Mouse (Mus musculus) hindbrain, embryonic 14.5 days (tissue): ENCODE results near the gene Muc4. TPM values are rescaled to one million over a fixed set of nuclear protein-coding genes. Genes with fewer than 3 reads are reported as not detected.

Experiments used
- ATAC-seq: fragments of 200-750 bp; cut with Nextera tagmentation; 2 replicates; pipeline ENCODE4 v1.8.0; 2017; ENCODE audit warnings: moderate number of reproducible peaks, mild to moderate bottlenecking, moderate TSS enrichment, moderate library complexity; ENCODE audit not compliant: low FRiP score
- DNase-seq: peaks from one replicate; pipeline ENCODE4 v3.0.0-alpha.2; 2015; ENCODE audit warnings: low spot score
- H3K27ac ChIP-seq: fragments of 300-500 bp; sonication (generic); 2 replicates; pipeline ENCODE4 v1.5.1; 2014; ENCODE audit warnings: mild to moderate bottlenecking, moderate library complexity
- H3K27me3 ChIP-seq: fragments of 300-500 bp; sonication (generic); 2 replicates; pipeline ENCODE4 v1.6.1; 2014; ENCODE audit warnings: mild to moderate bottlenecking, low read length, mixed read lengths; ENCODE audit not compliant: control insufficient read depth, insufficient read depth
- H3K36me3 ChIP-seq: fragments of 300-500 bp; sonication (generic); replicated peaks from 2 replicates; pipeline ENCODE4 v1.6.1; 2014; ENCODE audit not compliant: control insufficient read depth, insufficient read depth
- H3K4me1 ChIP-seq: fragments of 300-500 bp; sonication (generic); replicated peaks from 2 replicates; pipeline ENCODE4 v1.6.1; 2014; ENCODE audit warnings: antibody characterized with exemption, low read length, mixed read lengths; ENCODE audit not compliant: control insufficient read depth, insufficient read depth
- H3K4me2 ChIP-seq: fragments of 300-500 bp; sonication (generic); replicated peaks from 2 replicates; pipeline ENCODE4 v1.6.1; 2014; ENCODE audit warnings: mild to moderate bottlenecking, moderate library complexity
- H3K4me3 ChIP-seq: fragments of 300-500 bp; sonication (generic); replicated peaks from 2 replicates; pipeline ENCODE4 v1.5.1; 2014; ENCODE audit warnings: mild to moderate bottlenecking, low read length
- H3K9ac ChIP-seq: fragments of 300-500 bp; sonication (generic); 2 replicates; pipeline ENCODE4 v1.6.1; 2014
- H3K9me3 ChIP-seq: fragments of 300-500 bp; sonication (generic); 2 replicates; pipeline ENCODE4 v1.6.1; 2016; ENCODE audit warnings: low read length; ENCODE audit not compliant: control insufficient read depth
- whole genome bisulfite sequencing: fragments of 180-500 bp; shearing (Covaris S2); extraction: QIAGEN DNeasy Blood & Tissue Kit; methylation state at CpG from one replicate; pipeline ENCODE4 v1.1.7; 2014; 5-methylcytosine and 5-hydroxymethylcytosine counted together
- polyA plus RNA-seq: library from polyadenylated mRNA; unstranded; fragments of >200 nt; fragmentation: Nextera tagmentation; extraction: Ambion mirVana; gene quantifications from 2 replicates; pipeline ENCODE4 v1.2.1, GENCODE M21; 2014

The Muc4 gene
- polyA plus RNA-seq, 1 experiment from 2014 or later: not detected

GRCm38 (mm10) chr16:32742712-32743111 is 7.0 kb downstream of the Muc4 start:
- 88% methylated on average over 2 of the region's 2 CpGs for WGBS
- no peak overlapping the region for H3K9ac ChIP-seq
- DNase-seq: no peak

GRCm38 (mm10) chr16:32745852-32746251 is 10.2 kb downstream of the Muc4 start:
- no peak overlapping the region for H3K4me2 ChIP-seq
- H3K4me3 ChIP-seq: no peak overlapping the region
- DNase-seq: no peak
- no peaks in the 10 kb centered on the region for H3K27me3 ChIP-seq
- no peak overlapping the region for H3K9ac ChIP-seq
- no peak overlapping the region for H3K27ac ChIP-seq
- WGBS: 77% methylated on average over 6 of the region's 6 CpGs
- ATAC-seq: no peak
- H3K36me3 ChIP-seq: no peaks in the 10 kb centered on the region
- H3K9me3 ChIP-seq: no peaks in the 10 kb centered on the region
- no peaks in the 10 kb centered on the region for H3K4me1 ChIP-seq

More at GRCm38 (mm10) chr16:32742712-32743111, 7.0 kb downstream of the Muc4 start:
- Histone ChIP-seq H3K36me3 (no peaks in the 10 kb centered on the region), H3K27ac (no peak overlapping the region), H3K27me3 (no peaks in the 10 kb centered on the region), H3K4me1 (no peaks in the 10 kb centered on the region), H3K9me3 (no peaks in the 10 kb centered on the region), H3K4me2 (no peak overlapping the region), H3K4me3 (no peak overlapping the region)
- no peak for ATAC-seq

- WGBS: 93% methylated on average over 5 of the region's 5 CpGs
Observed at GRCm38 (mm10) chr16:32750242-32751127, 14.8 kb downstream of the Muc4 start.

GRCm38 (mm10) chr16:32764550-32764949 is 28.9 kb downstream of the Muc4 start:
- DNase-seq: no peak
- no peaks in the 10 kb centered on the region for H3K27me3 ChIP-seq
- 93% methylated on average over 2 of the region's 2 CpGs for whole genome bisulfite sequencing
- no peak overlapping the region for H3K4me2 ChIP-seq
- H3K9ac ChIP-seq: no peak overlapping the region
- H3K4me1 ChIP-seq: no peaks in the 10 kb centered on the region
- no peak overlapping the region for H3K27ac ChIP-seq
- no peaks in the 10 kb centered on the region for H3K9me3 ChIP-seq
- H3K36me3 ChIP-seq: no peaks in the 10 kb centered on the region
- H3K4me3 ChIP-seq: no peak overlapping the region
- no peak for ATAC-seq

More at GRCm38 (mm10) chr16:32750242-32751127, 14.8 kb downstream of the Muc4 start:
- Histone ChIP-seq H3K9me3 (no peaks in the 10 kb centered on the region), H3K9ac (no peak overlapping the region), H3K4me3 (no peak overlapping the region), H3K4me2 (no peak overlapping the region), H3K4me1 (no peaks in the 10 kb centered on the region), H3K27ac (no peak overlapping the region), H3K36me3 (no peaks in the 10 kb centered on the region), H3K27me3 (no peaks in the 10 kb centered on the region)
- no peak for DNase-seq
- ATAC-seq: no peak

GRCm38 (mm10) chr16:32764961-32765360 is 29.3 kb downstream of the Muc4 start:
- WGBS: 73% methylated on average over 6 of the region's 6 CpGs
- no peaks in the 10 kb centered on the region for H3K36me3 ChIP-seq
- H3K4me1 ChIP-seq: no peaks in the 10 kb centered on the region
- H3K4me3 ChIP-seq: no peak overlapping the region
- no peak overlapping the region for H3K9ac ChIP-seq
- no peak for DNase-seq
- no peaks in the 10 kb centered on the region for H3K27me3 ChIP-seq
- H3K27ac ChIP-seq: no peak overlapping the region
- H3K9me3 ChIP-seq: no peaks in the 10 kb centered on the region
- H3K4me2 ChIP-seq: no peak overlapping the region
- ATAC-seq: no peak

- Histone ChIP-seq H3K4me3 (no peak overlapping the region), H3K9ac (no peak overlapping the region), H3K9me3 (no peaks in the 10 kb centered on the region), H3K36me3 (no peaks in the 10 kb centered on the region), H3K4me1 (no peaks in the 10 kb centered on the region), H3K27ac (no peak overlapping the region), H3K4me2 (no peak overlapping the region), H3K27me3 (no peaks in the 10 kb centered on the region)
- DNase-seq (no peak), ATAC-seq (no peak)
- WGBS: 94% methylated on average over 7 of the region's 7 CpGs
Observed at GRCm38 (mm10) chr16:32766904-32767303, 31.2 kb downstream of the Muc4 start.

- Histone ChIP-seq H3K9ac (no peak overlapping the region), H3K36me3 (no peaks in the 10 kb centered on the region), H3K9me3 (no peaks in the 10 kb centered on the region), H3K4me3 (no peak overlapping the region), H3K4me1 (no peaks in the 10 kb centered on the region), H3K27me3 (no peaks in the 10 kb centered on the region), H3K4me2 (no peak overlapping the region), H3K27ac (no peak overlapping the region)
- 83% methylated on average over 10 of the region's 10 CpGs for WGBS
- ATAC-seq (no peak), DNase-seq (no peak)
Observed at GRCm38 (mm10) chr16:32776676-32777075, 41.0 kb downstream of the Muc4 start.

- H3K4me1 ChIP-seq: no peaks in the 10 kb centered on the region
- no peak overlapping the region for H3K4me2 ChIP-seq
- no peak for ATAC-seq
- H3K9ac ChIP-seq: no peak overlapping the region
- H3K27ac ChIP-seq: no peak overlapping the region
- no peak for DNase-seq
- WGBS: 57% methylated on average over 8 of the region's 8 CpGs
- no peaks in the 10 kb centered on the region for H3K36me3 ChIP-seq
- H3K4me3 ChIP-seq: no peak overlapping the region
- H3K9me3 ChIP-seq: no peaks in the 10 kb centered on the region
- H3K27me3 ChIP-seq: no peaks in the 10 kb centered on the region
Observed at GRCm38 (mm10) chr16:32778956-32779355, 43.3 kb downstream of the Muc4 start.

GRCm38 (mm10) chr16:32783324-32784062 is 47.8 kb downstream of the Muc4 start:
- no peaks in the 10 kb centered on the region for H3K4me1 ChIP-seq
- no peak overlapping the region for H3K4me2 ChIP-seq
- no peaks in the 10 kb centered on the region for H3K36me3 ChIP-seq
- no peaks in the 10 kb centered on the region for H3K9me3 ChIP-seq
- H3K27ac ChIP-seq: 0 out of 2 replicates have a peak overlapping the region, but pooled peaks have one; percentile 9
- ATAC-seq: no peak
- 35% methylated on average over 5 of the region's 5 CpGs for WGBS
- no peak overlapping the region for H3K9ac ChIP-seq
- DNase-seq: no peak
- H3K4me3 ChIP-seq: no peak overlapping the region
- H3K27me3 ChIP-seq: no peaks in the 10 kb centered on the region
